Mouse (Mus musculus) B cell, adult (primary cell): ENCODE measurements around the gene Faf1. TPM values are rescaled to one million over a fixed set of nuclear protein-coding genes. Genes with fewer than 3 reads are reported as not detected.

Experiments
- total RNA-seq: library from RNA; stranded (reverse); gene quantifications from 4 replicates; pipeline ENCODE4 v1.2.4, GENCODE M21; 2023; ENCODE audit not compliant: inconsistent age

Faf1 gene
- 26.7 to 29.6 TPM (median 28.9 TPM) in 4 replicates for total RNA-seq

GRCm38 (mm10) chr4:109676218-109677215 lies at the start of gene Faf1:
TSS of gene Faf1 (plus strand) at chr4:109676588.

DNA sequence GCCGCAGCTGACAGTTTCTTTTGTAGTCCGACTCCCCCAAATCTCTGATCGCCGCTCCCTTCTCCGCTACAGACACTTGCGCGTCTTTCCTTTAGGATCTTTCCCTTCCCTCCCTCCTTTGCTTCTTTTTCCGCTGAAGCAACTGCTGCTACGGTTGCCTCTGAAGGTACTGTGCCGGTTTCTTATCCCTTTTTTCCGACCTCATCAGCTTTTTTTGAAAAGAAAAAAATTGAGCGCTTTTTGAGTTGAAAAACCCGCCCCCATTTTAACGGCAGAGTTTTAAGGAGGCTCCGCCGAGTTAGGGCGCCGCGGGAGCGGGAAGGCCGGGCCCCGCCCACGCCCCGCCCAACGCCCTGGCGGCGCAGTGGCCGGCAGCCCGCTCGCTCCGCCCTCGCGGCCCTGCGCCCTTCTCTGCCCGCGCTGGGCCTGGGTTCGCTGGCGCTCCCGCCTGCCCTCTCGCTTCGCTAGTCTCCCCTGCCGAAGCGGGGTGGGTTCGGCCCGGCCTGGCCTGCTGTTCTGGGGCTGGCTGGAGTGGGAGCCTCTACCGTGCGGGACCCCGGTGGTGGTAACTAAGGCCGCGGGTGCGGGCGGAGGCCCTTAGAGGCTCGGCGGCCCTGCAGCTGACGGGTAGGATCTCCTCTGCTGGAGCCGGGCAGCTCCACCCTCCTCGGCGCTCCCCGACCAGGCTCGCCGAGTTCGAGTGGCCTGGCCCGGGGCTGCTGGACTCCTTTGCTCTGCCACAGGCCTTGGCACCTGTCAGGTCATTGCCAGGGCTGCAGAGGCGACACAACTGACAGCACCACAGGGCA lies 9.7 kb upstream of the Faf1 start, which contains the start of gene Cdkn2c:
Cdkn2c (minus strand) TSS at position 729 of the 809 bp plus-strand sequence.

DNA sequence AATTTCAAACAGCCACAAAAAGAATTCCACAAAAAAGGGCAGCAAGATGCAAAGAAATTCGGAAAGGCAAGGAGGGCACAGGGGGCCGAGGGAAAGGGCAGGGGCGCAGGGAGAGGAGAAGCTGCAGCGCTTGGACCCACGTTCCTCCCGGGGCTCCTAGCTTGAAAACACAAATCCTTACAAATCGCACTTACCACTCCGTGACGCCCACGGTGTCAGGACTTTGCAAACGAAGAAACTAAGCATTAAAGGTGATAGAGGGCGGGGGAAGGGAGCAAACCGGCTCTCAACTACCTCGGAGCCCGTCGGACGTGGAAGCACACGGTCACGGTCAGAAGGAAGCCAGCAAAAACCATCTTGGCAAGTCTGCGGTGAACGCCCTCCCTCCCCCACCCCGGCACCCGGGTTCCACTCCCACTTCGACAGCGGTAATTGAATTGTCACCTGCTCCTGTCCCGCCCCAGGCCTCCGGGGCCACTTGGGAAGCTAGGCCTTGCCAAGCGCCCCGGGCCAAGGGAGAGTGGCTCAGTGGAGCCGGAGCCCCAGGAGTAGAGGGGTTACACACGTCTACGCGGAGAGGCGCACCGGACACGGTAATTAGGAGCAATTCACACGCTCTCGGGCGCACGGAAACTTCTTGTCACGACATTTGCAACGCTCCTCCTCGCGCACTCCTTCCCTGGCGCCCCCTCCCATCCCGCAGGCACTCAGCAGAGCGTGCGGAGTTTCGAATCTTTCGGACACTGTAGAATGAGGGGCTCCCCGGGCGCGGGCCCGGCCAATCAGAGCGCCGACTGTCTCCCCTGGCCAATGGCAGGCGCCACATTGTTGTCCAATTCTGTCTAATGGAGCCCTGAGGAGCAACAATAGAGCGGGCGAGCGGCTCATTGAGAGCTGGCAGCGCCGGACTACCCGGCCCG lies 301.0 kb downstream of the Faf1 start, which contains the start of gene Dmrta2:
Dmrta2 (plus strand) TSS at position 906 of the 920 bp plus-strand sequence.

Other genes starting within 250 kb of the Faf1 start
- 16.7 to 18.9 TPM (median 17.2 TPM) in 4 replicates for gene Rnf11, start 191.9 kb upstream of the Faf1 start, total RNA-seq
- not detected in 4 replicates for gene 4930522H14Rik, start 145.3 kb upstream of the Faf1 start, total RNA-seq
- gene Cdkn2c, start 9.4 kb upstream of the Faf1 start, total RNA-seq: 7.6 to 8.2 TPM (median 7.8 TPM) in 4 replicates